Mouse (Mus musculus): ENCODE data around the gene Il17ra. TPM values are rescaled to one million over a fixed set of nuclear protein-coding genes. Genes with fewer than 3 reads are reported as not detected.

Il17ra gene
- total RNA-seq, 2 experiments from 2014 or later, result 4.1 to 7.2 TPM

- DNase-seq (ENCODE audit: extremely low spot score in 1 of 2, low spot score in 1 of 2), result no peak
Measured at GRCm38 (mm10) chr6:120496544-120496943, 33.5 kb downstream of the Il17ra start.

- no peak for DNase-seq (ENCODE audit: extremely low spot score in 1 of 2, low spot score in 1 of 2)
Measured at GRCm38 (mm10) chr6:120504051-120504450, 41.0 kb downstream of the Il17ra start.

- no peak for DNase-seq (ENCODE audit: extremely low spot score in 1 of 2, low spot score in 1 of 2)
Measured at GRCm38 (mm10) chr6:120505531-120505930, 42.5 kb downstream of the Il17ra start.

GRCm38 (mm10) chr6:120508645-120509044 is 45.6 kb downstream of the Il17ra start:
- DNase-seq (ENCODE audit: extremely low spot score in 1 of 2, low spot score in 1 of 2), result no peak

- DNase-seq (ENCODE audit: extremely low spot score in 1 of 2, low spot score in 1 of 2), result no peak
Measured at GRCm38 (mm10) chr6:120509975-120510374, 46.9 kb downstream of the Il17ra start.

- DNase-seq (ENCODE audit: extremely low spot score in 1 of 2, low spot score in 1 of 2), result no peak
Measured at GRCm38 (mm10) chr6:120510425-120510824, 47.4 kb downstream of the Il17ra start.

GRCm38 (mm10) chr6:120511212-120511611 is 48.2 kb downstream of the Il17ra start:
- no peak for DNase-seq (ENCODE audit: extremely low spot score in 1 of 2, low spot score in 1 of 2)

GRCm38 (mm10) chr6:120516422-120516821 is 53.4 kb downstream of the Il17ra start:
- DNase-seq (ENCODE audit: extremely low spot score in 1 of 2, low spot score in 1 of 2), result no peak

GRCm38 (mm10) chr6:120516879-120517278 is 53.8 kb downstream of the Il17ra start:
- DNase-seq (ENCODE audit: extremely low spot score in 1 of 2, low spot score in 1 of 2), result no peak

- DNase-seq (ENCODE audit: extremely low spot score in 1 of 2, low spot score in 1 of 2), result no peak
Measured at GRCm38 (mm10) chr6:120517311-120517710, 54.3 kb downstream of the Il17ra start.

GRCm38 (mm10) chr6:120519647-120520046 is 56.6 kb downstream of the Il17ra start:
- no peak for DNase-seq (ENCODE audit: extremely low spot score in 1 of 2, low spot score in 1 of 2)

- DNase-seq (ENCODE audit: extremely low spot score in 1 of 2, low spot score in 1 of 2), result no peak
Measured at GRCm38 (mm10) chr6:120524796-120525195, 61.7 kb downstream of the Il17ra start.

GRCm38 (mm10) chr6:120529123-120529522 is 66.1 kb downstream of the Il17ra start:
- DNase-seq (ENCODE audit: extremely low spot score in 1 of 2, low spot score in 1 of 2), result no peak

GRCm38 (mm10) chr6:120531020-120531965 is 68.2 kb downstream of the Il17ra start, which contains the start of gene Hdhd5:
TSS of gene Hdhd5 (minus strand) at chr6:120531319.
- peak; percentile 90 to 94 for DNase-seq (ENCODE audit: extremely low spot score in 1 of 2, low spot score in 1 of 2)

GRCm38 (mm10) chr6:120532594-120532993 is 69.5 kb downstream of the Il17ra start:
- DNase-seq (ENCODE audit: extremely low spot score in 1 of 2, low spot score in 1 of 2), result no peak

GRCm38 (mm10) chr6:120536337-120536736 is 73.3 kb downstream of the Il17ra start:
- no peak for DNase-seq (ENCODE audit: extremely low spot score in 1 of 2, low spot score in 1 of 2)

Other genes with a start within 250 kb of the Il17ra start
- gene D330020A13Rik, start 168.9 kb upstream of the Il17ra start, total RNA-seq (2021), result not detected
- gene B4galnt3, start 168.7 kb upstream of the Il17ra start, total RNA-seq (2021), result under 1 TPM; 0.49 to 0.61 TPM
- gene Kdm5a, start 99.1 kb upstream of the Il17ra start, total RNA-seq (2021), result 10 to 100 TPM; 38.9 to 49.5 TPM
- 1 to 10 TPM; 4.9 to 6.0 TPM for gene Ccdc77, start 98.9 kb upstream of the Il17ra start, total RNA-seq (2021)
- gene Tmem121b, start 30.6 kb downstream of the Il17ra start, total RNA-seq (2021), result 10 to 100 TPM; 44.8 to 45.3 TPM
- 10 to 100 TPM; 26.2 to 35.9 TPM for gene Hdhd5, start 68.1 kb downstream of the Il17ra start, total RNA-seq (2021)
- gene Cecr2, start 203.1 kb downstream of the Il17ra start, total RNA-seq (2021), result 10 to 100 TPM in 1 of 2 experiments, 1 to 10 TPM in 1; 9.6 to 13.5 TPM

All from layer of hippocampus, postnatal 25 days (tissue).